Comparison of ENCODE assay signal across 23 mouse cellular contexts in the genomic region with DNA sequence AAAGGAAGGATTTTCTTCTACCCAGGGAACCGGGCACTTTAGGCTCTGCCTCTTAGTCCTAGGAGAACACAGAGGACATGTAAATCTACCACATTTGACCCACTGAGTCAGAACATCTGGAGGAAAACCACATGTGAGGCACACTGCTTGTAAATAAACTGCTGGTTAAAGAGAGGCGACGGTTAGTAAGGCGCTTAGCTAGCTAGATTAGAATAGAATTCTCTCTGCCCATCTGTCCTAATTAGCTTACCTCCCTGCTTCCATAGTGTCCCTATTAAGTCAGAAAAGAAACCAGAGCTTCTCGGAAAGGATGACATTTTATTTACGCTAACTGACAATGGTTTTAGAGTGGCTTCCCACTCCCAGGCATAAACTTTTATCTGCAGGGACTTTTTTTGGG.
"Had no signal": no experiment of that assay in that cellular context is flagged by ENCODE, and none has a peak within 500 bp of the region (broad histone marks: within the 10 kb centered on the region; RNA-seq: fewer than 3 reads in every experiment).

A gene (plus strand): TSS at position 263 of the 400 bp plus-strand sequence.

- H3K9me3 ChIP-seq: heart, embryonic 10.5 days; heart, embryonic 12.5 days; hindbrain, embryonic 10.5 days; hindbrain, embryonic 12.5 days; limb, embryonic 10.5 days; limb, embryonic 12.5 days had no signal

- H3K27me3 ChIP-seq: heart, embryonic 12.5 days; hindbrain, embryonic 12.5 days; limb, embryonic 12.5 days had no signal

- H3K4me3 ChIP-seq: gastrocnemius, adult 2 months; heart, embryonic 10.5 days; heart, embryonic 12.5 days; hindbrain, embryonic 10.5 days; hindbrain, embryonic 12.5 days; layer of hippocampus, adult 2 months; left cerebral cortex, adult 2 months; limb, embryonic 10.5 days; limb, embryonic 12.5 days had no signal

- H3K4me2 ChIP-seq: heart, embryonic 12.5 days; hindbrain, embryonic 12.5 days; hindbrain, embryonic 14.5 days; limb, embryonic 12.5 days; liver, embryonic 11.5 days had no signal

- ATAC-seq: hindbrain, embryonic 16.5 days; inflammation-experienced regulatory T-cells, adult 6 months; intestine, embryonic 16.5 days had no signal

- H3K27ac ChIP-seq: gastrocnemius, adult 2 months; heart, embryonic 10.5 days; hindbrain, embryonic 10.5 days; hindbrain, embryonic 12.5 days; hindbrain, embryonic 14.5 days; layer of hippocampus, adult 2 months; left cerebral cortex, adult 2 months; limb, embryonic 10.5 days; limb, embryonic 12.5 days had no signal

- H3K9ac ChIP-seq: heart, embryonic 12.5 days; hindbrain, embryonic 12.5 days; hindbrain, embryonic 14.5 days; limb, embryonic 12.5 days had no signal

- H3K36me3 ChIP-seq: heart, embryonic 10.5 days; heart, embryonic 12.5 days; hindbrain, embryonic 10.5 days; hindbrain, embryonic 12.5 days; limb, embryonic 10.5 days; limb, embryonic 12.5 days had no signal

- DNase-seq: gastrocnemius, adult 2 months; gastrocnemius, postnatal 10 days; gastrocnemius, postnatal 25 days; heart, postnatal 4 days; kidney, adult 18-20 months; kidney, adult 8-10 months; kidney, postnatal 10 days; kidney, postnatal 25 days; kidney, postnatal 4 days; liver had no signal

- H3K4me1 ChIP-seq: heart, embryonic 10.5 days; heart, embryonic 12.5 days; hindbrain, embryonic 10.5 days; hindbrain, embryonic 12.5 days; limb, embryonic 10.5 days; limb, embryonic 12.5 days had no signal
